Mouse (Mus musculus): ENCODE measurements at regions not wholly inside any gene's neighbourhood (a gene's known extent, or its start where the extent isn't known, plus 50 kb on each side); places are given as distances from the start of the nearest gene placed in this dataset.

DNA sequence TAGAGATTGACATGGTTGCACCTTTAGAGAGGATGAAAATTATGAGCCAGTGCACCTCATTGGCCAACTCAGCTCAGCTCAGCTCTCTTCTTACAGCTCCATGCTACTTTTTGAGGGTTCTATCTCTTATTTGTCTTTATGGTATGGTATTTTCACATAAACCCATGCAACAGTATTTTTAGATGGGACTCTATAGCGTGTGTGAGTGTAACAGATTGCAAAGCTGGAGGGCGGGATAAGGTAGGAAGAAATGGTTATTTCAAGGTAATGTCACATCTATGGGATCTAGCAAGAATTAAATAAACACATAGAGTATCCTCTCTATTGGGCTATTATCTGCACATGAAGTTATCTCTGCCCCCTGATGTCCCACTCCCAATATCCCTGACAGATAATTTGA is 269.8 kb upstream of the 4930583I09Rik start:
- Histone ChIP-seq H3K4me3 (ENCODE audit: low read depth, low read length) (no peak overlapping the region), H3K27me3 (ENCODE audit: control insufficient read depth, insufficient read depth, low read length, poor library complexity, severe bottlenecking) (no peaks in the 10 kb centered on the region), H3K9me3 (replicated peaks; ENCODE audit: control insufficient read depth, insufficient read depth, low read length, poor library complexity, severe bottlenecking) (no peaks in the 10 kb centered on the region), H3K4me1 (ENCODE audit: control insufficient read depth, insufficient read depth, low read length) (no peaks in the 10 kb centered on the region), H3K9ac (ENCODE audit: low read depth, poor library complexity, severe bottlenecking) (no peak overlapping the region), H3K27ac (ENCODE audit: insufficient read depth, low read length) (no peak overlapping the region), H3K36me3 (ENCODE audit: control insufficient read depth, insufficient read depth, low read length, poor library complexity, severe bottlenecking) (no peaks in the 10 kb centered on the region)
- TF ChIP-seq CTCF (IDR thresholded peaks at IDR 0.05; ENCODE audit: low read depth, low read length) (no peak), POLR2A (IDR thresholded peaks at IDR 0.05; ENCODE audit: insufficient read depth, low read length) (no peak), EP300 (IDR thresholded peaks at IDR 0.05; ENCODE audit: insufficient read depth, low read depth, low read length) (no peak)

DNA sequence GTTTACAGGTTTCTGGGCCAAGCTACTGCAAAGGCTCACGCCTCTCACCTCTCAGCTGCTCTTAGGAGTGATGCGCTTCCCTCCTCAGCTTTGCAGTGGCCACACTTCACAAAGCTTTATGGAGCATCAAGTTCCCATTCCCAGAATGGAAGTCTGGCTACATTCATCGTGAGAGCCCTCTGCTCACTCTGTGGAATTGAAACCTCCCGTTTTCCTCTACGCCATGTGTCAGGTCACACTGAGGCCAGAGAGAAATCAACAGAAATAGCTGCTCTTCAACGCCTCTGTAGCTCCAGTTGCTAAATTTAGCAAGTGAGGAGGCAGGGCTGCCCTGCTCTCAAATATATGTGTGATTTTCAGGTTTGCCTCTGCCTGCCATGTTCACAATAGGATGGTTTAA is 265.3 kb upstream of the 4930583I09Rik start:
- Histone ChIP-seq H3K27ac (ENCODE audit: insufficient read depth, low read length) (no peak overlapping the region), H3K9ac (ENCODE audit: low read depth, poor library complexity, severe bottlenecking) (no peak overlapping the region), H3K36me3 (ENCODE audit: control insufficient read depth, insufficient read depth, low read length, poor library complexity, severe bottlenecking) (no peaks in the 10 kb centered on the region), H3K4me1 (ENCODE audit: control insufficient read depth, insufficient read depth, low read length) (no peaks in the 10 kb centered on the region), H3K4me3 (ENCODE audit: low read depth, low read length) (no peak overlapping the region), H3K9me3 (replicated peaks; ENCODE audit: control insufficient read depth, insufficient read depth, low read length, poor library complexity, severe bottlenecking) (no peaks in the 10 kb centered on the region), H3K27me3 (ENCODE audit: control insufficient read depth, insufficient read depth, low read length, poor library complexity, severe bottlenecking) (no peaks in the 10 kb centered on the region)
- no peak for TF ChIP-seq EP300 (IDR thresholded peaks at IDR 0.05; ENCODE audit: insufficient read depth, low read depth, low read length)
- no peak for TF ChIP-seq CTCF (IDR thresholded peaks at IDR 0.05; ENCODE audit: low read depth, low read length)
- no peak for TF ChIP-seq POLR2A (IDR thresholded peaks at IDR 0.05; ENCODE audit: insufficient read depth, low read length)

DNA sequence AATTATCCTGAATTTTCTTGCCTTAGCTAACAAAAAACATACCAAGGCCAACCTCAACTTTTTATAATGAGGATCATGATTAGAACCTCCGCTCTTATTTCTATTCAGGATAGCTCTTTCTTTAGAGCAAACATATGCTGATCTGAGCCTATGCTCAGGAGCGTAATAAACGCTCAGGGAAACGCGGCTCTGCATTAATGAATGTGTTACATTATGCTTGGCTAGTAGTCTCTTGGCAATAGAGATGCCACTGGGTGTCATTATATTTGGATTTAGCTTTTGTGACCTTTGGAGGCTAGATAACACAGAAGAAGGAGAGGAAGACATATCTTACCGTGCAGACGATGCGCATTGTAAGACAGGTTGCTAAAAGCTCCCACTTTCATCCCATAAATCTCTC is 246.4 kb upstream of the 4930583I09Rik start:
- no peak overlapping the region for H3K4me3 ChIP-seq (ENCODE audit: low read depth, low read length)
- no peak overlapping the region for H3K27ac ChIP-seq (ENCODE audit: insufficient read depth, low read length)
- H3K9me3 ChIP-seq (replicated peaks; ENCODE audit: control insufficient read depth, insufficient read depth, low read length, poor library complexity, severe bottlenecking) = no peaks in the 10 kb centered on the region
- no peaks in the 10 kb centered on the region for H3K27me3 ChIP-seq (ENCODE audit: control insufficient read depth, insufficient read depth, low read length, poor library complexity, severe bottlenecking)
- TF ChIP-seq CTCF (IDR thresholded peaks at IDR 0.05; ENCODE audit: low read depth, low read length) = no peak
- TF ChIP-seq EP300 (IDR thresholded peaks at IDR 0.05; ENCODE audit: insufficient read depth, low read depth, low read length) = no peak
- TF ChIP-seq POLR2A (IDR thresholded peaks at IDR 0.05; ENCODE audit: insufficient read depth, low read length) = no peak
- H3K4me1 ChIP-seq (ENCODE audit: control insufficient read depth, insufficient read depth, low read length) = no peaks in the 10 kb centered on the region
- H3K36me3 ChIP-seq (ENCODE audit: control insufficient read depth, insufficient read depth, low read length, poor library complexity, severe bottlenecking) = no peaks in the 10 kb centered on the region
- no peak overlapping the region for H3K9ac ChIP-seq (ENCODE audit: low read depth, poor library complexity, severe bottlenecking)

DNA sequence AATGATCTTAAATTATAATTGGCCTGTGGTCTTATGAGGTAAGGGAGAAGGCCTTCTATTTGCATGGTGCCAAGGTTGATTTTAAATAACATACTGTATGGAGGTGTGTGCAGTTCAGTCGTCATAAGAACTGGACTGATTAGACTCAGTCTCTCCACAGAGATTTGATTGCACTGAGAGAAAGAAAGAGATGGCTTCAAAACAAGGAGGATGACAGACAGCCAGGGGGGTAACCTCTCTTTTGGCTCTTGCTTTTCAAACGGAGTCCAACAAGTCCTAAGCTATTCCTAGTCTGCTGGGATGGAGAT is 245.9 kb upstream of the 4930583I09Rik start:
- H3K4me1 ChIP-seq (ENCODE audit: control insufficient read depth, insufficient read depth, low read length) = no peaks in the 10 kb centered on the region
- H3K36me3 ChIP-seq (ENCODE audit: control insufficient read depth, insufficient read depth, low read length, poor library complexity, severe bottlenecking) = no peaks in the 10 kb centered on the region
- no peak for TF ChIP-seq EP300 (IDR thresholded peaks at IDR 0.05; ENCODE audit: insufficient read depth, low read depth, low read length)
- no peak for TF ChIP-seq POLR2A (IDR thresholded peaks at IDR 0.05; ENCODE audit: insufficient read depth, low read length)
- no peak for TF ChIP-seq CTCF (IDR thresholded peaks at IDR 0.05; ENCODE audit: low read depth, low read length)
- H3K9me3 ChIP-seq (replicated peaks; ENCODE audit: control insufficient read depth, insufficient read depth, low read length, poor library complexity, severe bottlenecking) = no peaks in the 10 kb centered on the region
- no peak overlapping the region for H3K27ac ChIP-seq (ENCODE audit: insufficient read depth, low read length)
- H3K27me3 ChIP-seq (ENCODE audit: control insufficient read depth, insufficient read depth, low read length, poor library complexity, severe bottlenecking) = no peaks in the 10 kb centered on the region
- H3K4me3 ChIP-seq (ENCODE audit: low read depth, low read length) = no peak overlapping the region
- no peak overlapping the region for H3K9ac ChIP-seq (ENCODE audit: low read depth, poor library complexity, severe bottlenecking)

DNA sequence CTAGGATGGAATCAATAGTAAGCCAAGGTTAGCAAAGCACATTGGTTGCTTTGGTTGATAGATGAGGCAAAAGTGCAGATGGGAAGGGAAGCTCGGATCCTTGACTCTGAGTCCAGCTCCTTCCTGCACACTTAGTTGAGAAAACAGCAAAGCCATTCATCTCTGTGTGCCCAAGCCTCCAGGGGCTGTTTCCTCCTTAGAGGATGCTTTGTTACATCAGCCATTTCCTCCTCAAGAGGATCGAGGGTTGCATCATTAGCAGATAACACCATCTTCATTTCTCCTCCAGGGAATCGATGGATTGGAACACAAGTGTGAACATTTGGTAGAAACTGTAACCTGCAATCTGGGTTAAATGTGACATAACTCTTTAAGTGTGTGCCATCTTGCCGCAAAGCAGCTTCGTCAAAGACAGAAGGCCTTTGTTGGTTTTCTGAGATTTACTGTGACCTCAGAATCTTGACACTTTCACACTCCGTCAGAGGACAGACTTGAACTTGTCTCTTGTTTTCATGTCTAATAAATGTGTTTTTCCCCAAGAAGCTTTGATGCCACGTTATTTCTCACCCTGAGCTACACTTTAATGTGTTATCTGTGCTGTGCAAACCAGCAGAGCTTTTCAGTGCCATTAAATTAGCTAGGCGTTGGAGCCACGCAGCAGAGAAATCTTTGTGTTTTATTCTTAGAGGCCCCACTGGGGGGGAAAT is 245.4 kb upstream of the 4930583I09Rik start:
- no peaks in the 10 kb centered on the region for H3K36me3 ChIP-seq (ENCODE audit: control insufficient read depth, insufficient read depth, low read length, poor library complexity, severe bottlenecking)
- H3K9ac ChIP-seq (ENCODE audit: low read depth, poor library complexity, severe bottlenecking) = no peak overlapping the region
- no peaks in the 10 kb centered on the region for H3K4me1 ChIP-seq (ENCODE audit: control insufficient read depth, insufficient read depth, low read length)
- H3K4me3 ChIP-seq (ENCODE audit: low read depth, low read length) = no peak overlapping the region
- H3K27me3 ChIP-seq (ENCODE audit: control insufficient read depth, insufficient read depth, low read length, poor library complexity, severe bottlenecking) = no peaks in the 10 kb centered on the region
- H3K27ac ChIP-seq (ENCODE audit: insufficient read depth, low read length) = no peak overlapping the region
- TF ChIP-seq POLR2A (IDR thresholded peaks at IDR 0.05; ENCODE audit: insufficient read depth, low read length) (no peak), CTCF (IDR thresholded peaks at IDR 0.05; ENCODE audit: low read depth, low read length) (no peak), EP300 (IDR thresholded peaks at IDR 0.05; ENCODE audit: insufficient read depth, low read depth, low read length) (no peak)
- H3K9me3 ChIP-seq (replicated peaks; ENCODE audit: control insufficient read depth, insufficient read depth, low read length, poor library complexity, severe bottlenecking) = no peaks in the 10 kb centered on the region

DNA sequence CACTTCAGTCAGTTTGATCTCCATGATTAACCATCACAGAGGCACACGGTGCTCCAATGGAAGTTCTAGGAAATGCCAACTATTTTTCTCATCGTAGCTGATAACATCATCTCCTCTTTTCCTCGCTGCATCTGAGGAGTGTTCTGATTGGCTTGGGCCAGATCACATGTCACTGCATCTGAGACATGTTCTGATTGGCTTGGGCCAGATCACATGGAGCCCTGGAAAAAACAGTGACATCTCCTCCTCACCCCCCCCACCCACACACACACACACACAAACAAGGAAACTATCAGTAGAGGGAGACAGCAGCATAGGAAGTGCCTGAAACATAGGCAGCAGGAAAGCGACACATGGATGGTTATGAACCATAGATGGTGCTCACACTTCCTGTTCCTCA is 239.0 kb upstream of the 4930583I09Rik start:
- no peak overlapping the region for H3K27ac ChIP-seq (ENCODE audit: insufficient read depth, low read length)
- no peaks in the 10 kb centered on the region for H3K36me3 ChIP-seq (ENCODE audit: control insufficient read depth, insufficient read depth, low read length, poor library complexity, severe bottlenecking)
- H3K27me3 ChIP-seq (ENCODE audit: control insufficient read depth, insufficient read depth, low read length, poor library complexity, severe bottlenecking) = no peaks in the 10 kb centered on the region
- no peaks in the 10 kb centered on the region for H3K9me3 ChIP-seq (replicated peaks; ENCODE audit: control insufficient read depth, insufficient read depth, low read length, poor library complexity, severe bottlenecking)
- TF ChIP-seq EP300 (IDR thresholded peaks at IDR 0.05; ENCODE audit: insufficient read depth, low read depth, low read length) = no peak
- TF ChIP-seq CTCF (IDR thresholded peaks at IDR 0.05; ENCODE audit: low read depth, low read length) = no peak
- TF ChIP-seq POLR2A (IDR thresholded peaks at IDR 0.05; ENCODE audit: insufficient read depth, low read length) = no peak
- no peak overlapping the region for H3K4me3 ChIP-seq (ENCODE audit: low read depth, low read length)
- no peak overlapping the region for H3K9ac ChIP-seq (ENCODE audit: low read depth, poor library complexity, severe bottlenecking)
- H3K4me1 ChIP-seq (ENCODE audit: control insufficient read depth, insufficient read depth, low read length) = no peaks in the 10 kb centered on the region

Data from ES-Bruce4 (cell line).